ENCODE assay signal across 8 mouse cellular contexts in genomic region chr2:119337425-119338265, GRCm38 (mm10). TPM values are rescaled to one million over a fixed set of nuclear protein-coding genes. Genes with fewer than 3 reads are reported as not detected.
DNase-seq lines count a peak whose midpoint lies in the region; ATAC-seq lines count a peak whose summit lies in the region.

No protein-coding gene starts in this region.

- peaks cover 21% of the 10 kb centered on the region for H3K4me1 ChIP-seq in erythroblast, embryonic 14.5 days (ENCODE audit: control insufficient read depth)
- H3K4me1 ChIP-seq in heart, embryonic 13.5 days, result peaks cover 16% of the 10 kb centered on the region
- H3K4me1 ChIP-seq in liver, embryonic 12.5 days, result peaks cover 13% of the 10 kb centered on the region

- H3K9ac ChIP-seq in heart, embryonic 13.5 days, result peak overlapping the region; percentile 84
- H3K9ac ChIP-seq in liver, embryonic 12.5 days, result peak overlapping the region; percentile 77

- peak overlapping the region; percentile 72 for H3K27ac ChIP-seq in heart, embryonic 13.5 days (replicated peaks)
- peak overlapping the region; percentile 54 for H3K27ac ChIP-seq in liver, embryonic 12.5 days

- no peaks in the 10 kb centered on the region for H3K9me3 ChIP-seq in erythroblast, embryonic 14.5 days (ENCODE audit: control insufficient read depth, low read length)
- no peaks in the 10 kb centered on the region for H3K9me3 ChIP-seq in heart, embryonic 13.5 days
- H3K9me3 ChIP-seq in liver, embryonic 12.5 days (replicated peaks), result no peaks in the 10 kb centered on the region

- peak; percentile 51; the same call in 1 of the 2 replicates for ATAC-seq in heart, embryonic 13.5 days (ENCODE audit: extremely low read depth, insufficient number of reproducible peaks, low FRiP score, low TSS enrichment)
- ATAC-seq in liver, embryonic 12.5 days, result peak; percentile 78

- peaks cover 21% of the 10 kb centered on the region for H3K27me3 ChIP-seq in erythroblast, embryonic 14.5 days (ENCODE audit: control insufficient read depth)
- peaks cover 8% of the 10 kb centered on the region for H3K27me3 ChIP-seq in heart, embryonic 13.5 days (replicated peaks)
- H3K27me3 ChIP-seq in liver, embryonic 12.5 days (replicated peaks), result peaks cover 45% of the 10 kb centered on the region
- no peaks in the 10 kb centered on the region for H3K27me3 ChIP-seq in splenic B cell, adult 2 months (ENCODE audit: control insufficient read depth, insufficient read depth, low read length, poor library complexity, severe bottlenecking)

- DNase-seq in B cell, adult 2 months, result peak; percentile 84 to 89
- peak; percentile 89 for DNase-seq in brain, adult 2 months (ENCODE audit: low read depth, low spot score)
- DNase-seq in kidney, postnatal 10 days, result peak; percentile 95
- peak; percentile 87 for DNase-seq in naive thymus-derived CD4-positive, alpha-beta T cell, adult 2 months (ENCODE audit: low read depth)
- DNase-seq in splenic B cell, adult 2 months (ENCODE audit: low read depth, low spot score), result peak; percentile 86

- peak overlapping the region; percentile 78 for H3K4me2 ChIP-seq in heart, embryonic 13.5 days
- H3K4me2 ChIP-seq in liver, embryonic 12.5 days, result peak overlapping the region; percentile 88

- WGBS in heart, embryonic 13.5 days, result 7% methylated on average over 60 of the region's 60 CpGs
- WGBS in liver, embryonic 12.5 days (ENCODE audit: insufficient replicate concordance), result 6% methylated on average over 59 of the region's 60 CpGs

- H3K36me3 ChIP-seq in erythroblast, embryonic 14.5 days (ENCODE audit: control insufficient read depth), result no peaks in the 10 kb centered on the region
- peaks cover 3% of the 10 kb centered on the region; the same call in 1 of the 2 replicates for H3K36me3 ChIP-seq in heart, embryonic 13.5 days
- no peaks in the 10 kb centered on the region for H3K36me3 ChIP-seq in liver, embryonic 12.5 days
- no peaks in the 10 kb centered on the region for H3K36me3 ChIP-seq in splenic B cell, adult 2 months (ENCODE audit: control insufficient read depth, insufficient read depth, low read length, poor library complexity, severe bottlenecking)

- H3K4me3 ChIP-seq in erythroblast, embryonic 14.5 days (replicated peaks), result peak overlapping the region; percentile 65
- peak overlapping the region; percentile 66 for H3K4me3 ChIP-seq in heart, embryonic 13.5 days
- peak overlapping the region; percentile 64 for H3K4me3 ChIP-seq in liver, embryonic 12.5 days

RNA-seq across cellular contexts. Expression of gene Dll4, which starts 12.1 kb away (rescaled TPM):
- polyA plus RNA-seq in erythroblast, embryonic 14.5 days (2012), result 0.04 and 0.05 TPM in 2 replicates
- polyA plus RNA-seq in heart, embryonic 13.5 days (2015; fragmentation: Nextera tagmentation; extraction: Ambion mirVana), result 7.7 and 8.7 TPM in 2 replicates
- polyA plus RNA-seq in liver, embryonic 12.5 days (2016; fragmentation: Nextera tagmentation; extraction: Ambion mirVana), result 3.0 and 3.1 TPM in 2 replicates

RNA-seq across cellular contexts. Expression of gene Chac1, which starts 13.4 kb away (rescaled TPM):
- 3.1 and 7.6 TPM in 2 replicates for polyA plus RNA-seq in erythroblast, embryonic 14.5 days (2012)
- polyA plus RNA-seq in heart, embryonic 13.5 days (2015; fragmentation: Nextera tagmentation; extraction: Ambion mirVana), result 0.35 and 0.78 TPM in 2 replicates
- 1.0 and 1.4 TPM in 2 replicates for polyA plus RNA-seq in liver, embryonic 12.5 days (2016; fragmentation: Nextera tagmentation; extraction: Ambion mirVana)

RNA-seq across cellular contexts. Expression of gene Vps18, which starts 49.1 kb away (rescaled TPM):
- polyA plus RNA-seq in erythroblast, embryonic 14.5 days (2012), result 0.60 and 0.73 TPM in 2 replicates
- polyA plus RNA-seq in heart, embryonic 13.5 days (2015; fragmentation: Nextera tagmentation; extraction: Ambion mirVana), result 11.9 and 13.1 TPM in 2 replicates
- polyA plus RNA-seq in liver, embryonic 12.5 days (2016; fragmentation: Nextera tagmentation; extraction: Ambion mirVana), result 9.8 and 10.3 TPM in 2 replicates

Comparison
In these comparisons a context has a peak if more than half of its experiments do, and no peak if none do; other contexts are left out.
1. Peak in every context shown above with its lines: DNase-seq, ATAC-seq, H3K4me3 ChIP-seq and H3K27ac ChIP-seq.